Mouse (Mus musculus) Patski (cell line): ENCODE results near the gene Gins1. TPM values are rescaled to one million over a fixed set of nuclear protein-coding genes. Genes with fewer than 3 reads are reported as not detected.
"Not testable (repeated sequence)": the region's sequence is repeated elsewhere in the genome, so short reads cannot be mapped to it uniquely, and the experiment has no call there.

Source experiments
- ATAC-seq: fragments of 100-300 bp; one replicate; pipeline ENCODE4 v1.8.0; 2021
- CTCF ChIA-PET: fragments of 350-600 bp; sonication (Branson Sonifier 250); formaldehyde crosslinking; loops from one replicate; lab custom pipeline; 2022; ENCODE audit warnings: inconsistent platforms; lab: Charles Lee
- POLR2A ChIA-PET: fragments of 350-600 bp; sonication (Branson Sonifier 250); formaldehyde crosslinking; loops from one replicate; lab custom pipeline; 2022; ENCODE audit warnings: antibody characterized with exemption, inconsistent platforms; lab: Charles Lee
- DNase-seq: peaks from one replicate; pipeline ENCODE4 v3.0.0-alpha.2; 2011; ENCODE audit warnings: low read depth, low spot score
- H3K27me3 ChIP-seq: fragments of 371-371 bp; one replicate; pipeline ENCODE4 v1.5.1; 2021
- CTCF ChIP-seq: fragments of 100-300 bp; IDR thresholded peaks from one replicate; pipeline ENCODE4 v1.5.1; 2021
- in situ Hi-C: fragments of 300-500 bp; cut with MboI; formaldehyde crosslinking; loops from 3 replicates; pipeline ENCODE4 v1.11.1; 2018; ENCODE audit warnings: low pct_unique_long_range_greater_than_20kb, mixed read lengths
- polyA plus RNA-seq: library from polyadenylated mRNA; unstranded; gene quantifications from one replicate; pipeline ENCODE4 v1.2.3, GENCODE M21; 2021

The Gins1 gene
- polyA plus RNA-seq, 1 experiment from 2014 or later, result 10.5 TPM

- H3K27me3 ChIP-seq, result no peaks in the 10 kb centered on the region
- in situ Hi-C loops, result no loop called here
- CTCF ChIA-PET, result interaction anchor here (0.9 kb wide), 1 partner anchor 13 kb away, joined by 3 read pairs; no protein-coding TSS in a partner anchor
- ATAC-seq (no peak), DNase-seq (no peak)
- POLR2A ChIA-PET, result no interaction called here
- no peak for TF ChIP-seq CTCF
These were observed 18.3 kb downstream of the Gins1 start for GRCm38 (mm10) chr2:150923505-150923904.

DNA sequence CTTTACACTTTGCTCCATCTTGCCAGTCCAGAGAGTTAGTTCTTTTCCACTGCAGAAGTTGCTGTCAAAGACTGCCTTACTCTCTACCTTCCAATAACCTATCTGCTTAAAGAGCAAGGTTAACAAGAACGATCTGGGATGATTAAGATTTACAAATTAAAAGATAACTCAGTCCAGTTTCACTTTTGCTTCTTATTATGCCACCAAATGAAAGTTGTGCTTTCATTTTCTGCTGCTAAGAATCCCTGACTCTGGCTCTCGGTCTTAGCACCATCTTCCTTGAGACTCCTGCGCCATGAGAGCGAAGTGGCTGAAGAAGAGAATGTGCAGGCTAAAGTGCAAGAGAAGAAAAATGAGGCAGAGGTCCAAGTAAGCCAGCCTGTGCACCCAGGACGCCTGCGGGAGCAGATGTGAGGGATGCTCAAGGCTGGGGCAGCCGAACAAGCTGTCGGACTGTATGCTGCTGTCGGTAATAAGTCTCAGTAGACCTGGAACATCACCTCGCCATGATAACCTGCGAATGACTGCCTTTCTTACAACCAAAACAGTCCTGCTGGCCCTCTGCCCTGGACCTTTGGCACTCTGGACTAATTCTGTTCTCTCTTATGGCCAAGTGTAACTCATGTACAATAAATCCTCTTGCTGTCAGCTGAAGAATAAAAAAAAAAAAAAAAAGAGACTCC lies 22.0 kb downstream of the Gins1 start:
- H3K27me3 ChIP-seq, result no peaks in the 10 kb centered on the region
- in situ Hi-C loops, result no loop called here
- ATAC-seq (no peak), DNase-seq (no peak)
- POLR2A ChIA-PET, result interaction anchor here (0.7 kb wide), 1 partner anchor 21 kb away, joined by 3 read pairs; no protein-coding TSS in a partner anchor
- TF ChIP-seq CTCF, result no peak
- CTCF ChIA-PET, result interaction anchor here (0.8 kb wide), 1 partner anchor 16 kb away, joined by 3 read pairs; no protein-coding TSS in a partner anchor

GRCm38 (mm10) chr2:150929156-150929555 lies 24.0 kb downstream of the Gins1 start:
- DNase-seq (no peak), ATAC-seq (no peak)
- in situ Hi-C loops, result no loop called here
- CTCF ChIA-PET, result no interaction called here
- no peak for TF ChIP-seq CTCF
- POLR2A ChIA-PET, result no interaction called here
- no peaks in the 10 kb centered on the region for H3K27me3 ChIP-seq

DNA sequence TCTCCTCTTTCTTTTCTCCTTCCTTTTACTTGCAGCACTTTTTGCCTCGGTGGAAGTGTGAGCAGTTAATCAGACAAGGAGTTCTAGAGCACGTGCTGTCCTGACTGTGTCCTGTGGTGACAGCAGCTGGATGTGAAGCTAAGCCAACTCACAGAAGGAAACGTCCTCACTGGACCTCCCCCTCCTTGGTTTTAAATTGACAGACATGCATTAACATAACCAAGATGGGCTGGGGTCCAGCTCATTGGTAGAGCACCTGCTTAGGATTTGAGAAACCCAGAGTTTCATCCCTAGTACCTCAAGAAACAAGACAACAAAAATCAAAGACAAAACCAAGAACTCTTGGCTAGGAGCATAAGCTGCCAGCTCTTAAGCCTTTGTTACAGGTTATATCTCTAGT lies 25.6 kb downstream of the Gins1 start:
- ChIA-PET POLR2A (interaction anchor here (0.6 kb wide), 1 partner anchor 22 kb away, joined by 3 read pairs; no protein-coding TSS in a partner anchor), CTCF (interaction anchor here (1.5 kb wide), 1 partner anchor 12 kb away, joined by 3 read pairs; no protein-coding TSS in a partner anchor)
- H3K27me3 ChIP-seq, result no peaks in the 10 kb centered on the region
- no peak for TF ChIP-seq CTCF
- DNase-seq, result no peak
- in situ Hi-C loops, result no loop called here
- no peak for ATAC-seq

- no peak for DNase-seq
- in situ Hi-C loops, result no loop called here
- no peak for TF ChIP-seq CTCF
- ChIA-PET CTCF (no interaction called here), POLR2A (no interaction called here)
- no peaks in the 10 kb centered on the region for H3K27me3 ChIP-seq
- ATAC-seq, result no peak
These were observed 28.3 kb downstream of the Gins1 start for GRCm38 (mm10) chr2:150933482-150933881.

DNA sequence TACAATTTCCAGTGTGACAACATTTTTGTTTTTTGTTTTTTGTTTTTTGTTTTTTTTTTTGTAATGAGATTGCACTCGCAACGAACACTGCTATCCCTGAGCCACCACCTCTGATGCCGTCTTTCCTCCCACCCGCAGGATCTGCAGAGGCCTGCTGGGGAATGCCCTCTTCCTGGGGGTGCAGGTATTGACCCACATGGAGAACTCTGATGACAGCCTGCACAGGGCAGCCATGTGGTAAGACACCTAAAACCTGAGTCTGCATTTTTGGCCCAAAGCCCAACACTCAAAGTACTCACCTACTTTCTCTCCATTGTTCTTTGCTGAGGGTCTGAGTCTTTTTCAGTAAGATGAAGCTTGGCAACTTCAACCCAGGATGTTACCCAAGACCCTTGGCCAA lies 29.5 kb downstream of the Gins1 start:
- ATAC-seq, result no peak
- TF ChIP-seq CTCF, result no peak
- in situ Hi-C loops, result no loop called here
- H3K27me3 ChIP-seq, result no peaks in the 10 kb centered on the region
- POLR2A ChIA-PET, result no interaction called here
- CTCF ChIA-PET, result interaction anchor here (0.9 kb wide), 1 partner anchor 9 kb away, joined by 3 read pairs; no protein-coding TSS in a partner anchor
- DNase-seq, result no peak

- in situ Hi-C loops, result no loop called here
- CTCF ChIA-PET, result interaction anchor here (1.4 kb wide), 1 partner anchor 16 kb away, joined by 3 read pairs; no protein-coding TSS in a partner anchor
These were observed 38.8 kb downstream of the Gins1 start for GRCm38 (mm10) chr2:150944017-150944416.

GRCm38 (mm10) chr2:150947341-150947740 lies 42.1 kb downstream of the Gins1 start:
- in situ Hi-C loops, POLR2A ChIA-PET, ATAC-seq, CTCF ChIA-PET, DNase-seq, H3K27me3 ChIP-seq: not testable (repeated sequence)

More at GRCm38 (mm10) chr2:150944017-150944416, 38.8 kb downstream of the Gins1 start:
- no peaks in the 10 kb centered on the region for H3K27me3 ChIP-seq
- no peak for TF ChIP-seq CTCF
- ATAC-seq, result no peak
- POLR2A ChIA-PET, result no interaction called here
- no peak for DNase-seq

DNA sequence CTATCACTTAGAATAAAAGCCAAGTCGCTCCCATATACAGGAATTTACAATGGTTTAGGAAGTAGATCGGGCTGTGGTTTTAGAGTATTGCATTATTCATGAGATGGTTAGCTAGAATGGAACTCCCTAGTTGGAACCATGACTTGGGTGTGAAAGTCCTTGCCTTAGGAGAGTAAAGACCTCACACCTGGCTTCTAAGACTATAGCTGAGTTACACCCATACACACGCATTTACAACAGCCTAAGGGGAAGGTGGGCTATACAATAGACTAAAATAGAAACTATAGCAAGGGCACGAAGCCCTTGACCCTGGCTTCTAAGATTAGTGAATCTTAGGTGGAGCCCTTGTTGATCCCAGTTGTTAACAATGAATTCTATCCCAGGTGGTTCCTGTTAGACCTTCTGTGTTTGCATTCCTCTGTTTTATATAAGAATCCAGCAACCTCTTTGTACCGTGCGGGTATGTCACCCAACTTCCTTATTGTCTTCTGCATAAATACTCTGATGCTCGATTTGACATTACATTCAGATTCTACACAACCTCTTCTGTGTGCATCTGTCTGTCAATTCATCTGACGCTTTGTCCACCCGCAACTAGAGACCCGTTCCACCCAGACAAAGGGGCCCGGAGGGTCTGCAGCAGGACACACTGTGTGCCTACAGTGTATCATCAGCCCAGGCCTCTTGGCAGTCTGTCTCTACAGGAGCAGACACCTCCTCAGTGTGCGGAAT lies 42.8 kb downstream of the Gins1 start:
- in situ Hi-C loops, CTCF ChIA-PET, DNase-seq, ATAC-seq, H3K27me3 ChIP-seq: not testable (repeated sequence)
- POLR2A ChIA-PET, result interaction anchor here (0.6 kb wide), 1 partner anchor 21 kb away, joined by 3 read pairs; no protein-coding TSS in a partner anchor

DNA sequence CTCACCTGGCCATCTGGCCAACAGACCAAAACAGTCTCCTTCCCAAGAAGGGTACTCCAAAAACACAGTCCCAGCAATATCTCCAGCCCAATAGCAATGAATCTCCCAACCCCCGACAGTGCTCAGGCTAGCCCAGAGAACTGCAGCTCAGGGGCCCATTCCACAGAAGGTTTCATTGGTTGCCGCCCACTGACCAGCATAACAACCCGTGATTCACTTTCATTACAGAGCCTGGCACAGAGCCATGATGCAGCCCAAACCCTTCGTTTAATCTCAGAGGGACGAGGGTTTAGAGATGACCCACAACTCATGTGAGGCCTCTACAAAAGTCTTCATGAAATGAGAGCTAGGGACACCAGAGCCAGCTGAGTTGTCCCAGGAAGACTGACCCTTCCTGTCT lies 43.6 kb downstream of the Gins1 start:
- no peaks in the 10 kb centered on the region for H3K27me3 ChIP-seq
- DNase-seq (no peak), ATAC-seq (no peak)
- in situ Hi-C loops, result no loop called here
- TF ChIP-seq CTCF, result no peak
- CTCF ChIA-PET, result no interaction called here
- POLR2A ChIA-PET, result no interaction called here

DNA sequence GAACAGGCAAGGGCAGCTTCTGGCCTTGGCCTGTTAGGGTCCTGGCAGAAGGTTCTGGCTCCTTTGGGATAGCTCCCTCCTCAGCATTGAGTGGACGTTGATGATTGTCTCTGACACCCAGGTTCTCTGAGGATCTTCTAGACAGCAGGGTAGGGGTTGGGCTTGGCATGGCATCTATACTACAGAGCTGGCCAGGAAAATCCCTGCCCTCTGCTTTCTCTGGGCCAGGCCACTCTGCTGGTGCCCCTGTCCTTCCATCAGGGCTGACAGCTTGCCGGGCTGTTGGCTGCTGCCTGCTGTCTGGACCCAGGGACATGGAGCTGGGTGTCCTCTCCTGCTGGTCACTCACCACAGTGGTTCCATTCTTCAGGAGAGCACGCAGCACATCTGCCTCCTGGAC lies 44.5 kb downstream of the Gins1 start:
- in situ Hi-C loops, result no loop called here
- no peak for DNase-seq
- CTCF ChIA-PET, result no interaction called here
- no peak for TF ChIP-seq CTCF
- no peak for ATAC-seq
- POLR2A ChIA-PET, result no interaction called here
- H3K27me3 ChIP-seq, result no peaks in the 10 kb centered on the region
